ENCODE assay signal across 8 mouse cellular contexts in the genomic region with DNA sequence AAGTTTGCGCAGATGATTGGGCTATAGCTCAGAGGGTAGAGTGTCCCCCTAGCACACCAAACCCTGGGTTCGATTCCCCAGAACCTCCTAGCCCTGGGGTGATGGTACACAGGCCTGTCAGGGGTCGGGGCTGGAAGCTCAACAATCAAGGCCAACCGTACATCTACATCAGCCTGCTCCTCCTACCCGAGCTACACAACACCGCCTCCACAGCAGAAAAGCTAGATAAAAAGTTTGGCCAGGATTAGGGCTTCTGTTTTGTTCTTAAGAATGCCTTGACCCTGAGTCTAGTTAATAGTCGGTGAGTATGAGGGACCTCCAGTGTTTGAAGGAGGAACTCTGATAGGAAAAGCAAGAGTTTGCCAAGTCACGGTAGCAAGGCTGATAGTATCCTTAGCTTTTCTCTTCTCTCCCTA. TPM values are rescaled to one million over a fixed set of nuclear protein-coding genes. Genes with fewer than 3 reads are reported as not detected.
DNase-seq lines count a peak whose midpoint lies in the region; ATAC-seq lines count a peak whose summit lies in the region.

No protein-coding gene starts in this region.

- no peak for DNase-seq in kidney, postnatal 25 days
- DNase-seq in ZHBTc4 (ENCODE audit: low read depth, low spot score) = peak; percentile 23
- DNase-seq in midbrain, embryonic 11.5 days (ENCODE audit: low spot score, missing footprints) = no peak
- DNase-seq in right cerebral cortex, postnatal 25 days = no peak
- no peak for DNase-seq in gastrocnemius, postnatal 10 days

- peak overlapping the region; percentile 95 for H3K4me3 ChIP-seq in kidney, embryonic 14.5 days (ENCODE audit: low read length)
- H3K4me3 ChIP-seq in forebrain, embryonic 16.5 days (replicated peaks; ENCODE audit: low read length) = peak overlapping the region; percentile 92
- H3K4me3 ChIP-seq in midbrain, embryonic 11.5 days (ENCODE audit: low read depth, low read length) = peak overlapping the region; percentile 60

- H3K4me2 ChIP-seq in kidney, embryonic 14.5 days (replicated peaks; ENCODE audit: low read depth, low read length) = peak overlapping the region; percentile 61
- peak overlapping the region; percentile 80 for H3K4me2 ChIP-seq in forebrain, embryonic 16.5 days (ENCODE audit: low read length)
- peak overlapping the region; percentile 78 for H3K4me2 ChIP-seq in midbrain, embryonic 11.5 days

- WGBS in kidney, embryonic 14.5 days = 24% methylated on average over 8 of the region's 8 CpGs
- WGBS in forebrain, embryonic 16.5 days = 28% methylated on average over 8 of the region's 8 CpGs
- WGBS in midbrain, embryonic 11.5 days = 35% methylated on average over 8 of the region's 8 CpGs

- H3K27me3 ChIP-seq in kidney, embryonic 14.5 days (ENCODE audit: control insufficient read depth, insufficient read depth, low read length) = no peaks in the 10 kb centered on the region
- no peaks in the 10 kb centered on the region; the same call in 1 of the 2 replicates for H3K27me3 ChIP-seq in forebrain, embryonic 16.5 days (replicated peaks; ENCODE audit: control insufficient read depth, insufficient read depth, low read length)
- H3K27me3 ChIP-seq in midbrain, embryonic 11.5 days (ENCODE audit: control insufficient read depth, insufficient read depth, low read length) = no peaks in the 10 kb centered on the region

- H3K9me3 ChIP-seq in kidney, embryonic 14.5 days (ENCODE audit: control insufficient read depth, low read length) = no peaks in the 10 kb centered on the region
- no peaks in the 10 kb centered on the region for H3K9me3 ChIP-seq in forebrain, embryonic 16.5 days (ENCODE audit: control insufficient read depth, low read length)
- H3K9me3 ChIP-seq in midbrain, embryonic 11.5 days (ENCODE audit: control insufficient read depth, low read length) = no peaks in the 10 kb centered on the region

- peak overlapping the region; percentile 96; the same call in 1 of the 2 replicates for H3K27ac ChIP-seq in kidney, embryonic 14.5 days (ENCODE audit: low read depth, low read length)
- peak overlapping the region; percentile 97 for H3K27ac ChIP-seq in forebrain, embryonic 16.5 days (ENCODE audit: low read length)
- H3K27ac ChIP-seq in midbrain, embryonic 11.5 days (ENCODE audit: low read depth, low read length) = no peak overlapping the region

- H3K4me1 ChIP-seq in kidney, embryonic 14.5 days (ENCODE audit: control insufficient read depth, insufficient read depth, low read length) = peaks cover 6% of the 10 kb centered on the region
- peaks cover 12% of the 10 kb centered on the region for H3K4me1 ChIP-seq in forebrain, embryonic 16.5 days (replicated peaks; ENCODE audit: control insufficient read depth, insufficient read depth, low read length)
- peaks cover 7% of the 10 kb centered on the region for H3K4me1 ChIP-seq in midbrain, embryonic 11.5 days (ENCODE audit: control insufficient read depth, insufficient read depth, low read length)

- peak; percentile 1; the same call in 1 of the 2 replicates for ATAC-seq in kidney, embryonic 14.5 days (ENCODE audit: low FRiP score, low TSS enrichment)
- ATAC-seq in forebrain, embryonic 16.5 days = peak; percentile 1; the same call in 1 of the 2 replicates
- peak; percentile 20 for ATAC-seq in midbrain, embryonic 11.5 days (ENCODE audit: low FRiP score)
- no peak for ATAC-seq in activated CD4-positive, CD25-positive, alpha-beta regulatory T cell, adult 4 months

- H3K9ac ChIP-seq in kidney, embryonic 14.5 days (ENCODE audit: low read depth, low read length) = peak overlapping the region; percentile 97
- peak overlapping the region; percentile 96 for H3K9ac ChIP-seq in forebrain, embryonic 16.5 days (replicated peaks; ENCODE audit: low read depth, low read length)
- peak overlapping the region; percentile 95 for H3K9ac ChIP-seq in midbrain, embryonic 11.5 days (ENCODE audit: low read length)

- peaks cover 27% of the 10 kb centered on the region for H3K36me3 ChIP-seq in kidney, embryonic 14.5 days (ENCODE audit: control insufficient read depth, insufficient read depth, low read length)
- H3K36me3 ChIP-seq in forebrain, embryonic 16.5 days (ENCODE audit: control insufficient read depth, insufficient read depth) = peaks cover 8% of the 10 kb centered on the region; the same call in 1 of the 2 replicates
- no peaks in the 10 kb centered on the region; the same call in 1 of the 2 replicates for H3K36me3 ChIP-seq in midbrain, embryonic 11.5 days (ENCODE audit: control insufficient read depth, insufficient read depth, low read length)

RNA-seq across cellular contexts. Expression of a gene that starts 1.5 kb away (rescaled TPM):
- polyA plus RNA-seq in kidney, embryonic 14.5 days (2014; fragmentation: Nextera tagmentation; extraction: Ambion mirVana) = 73.2 and 110 TPM in 2 replicates
- polyA plus RNA-seq in forebrain, embryonic 16.5 days (2015; fragmentation: Nextera tagmentation; extraction: Ambion mirVana) = 73.7 and 80.4 TPM in 2 replicates
- 85.1 and 91.8 TPM in 2 replicates for polyA plus RNA-seq in midbrain, embryonic 11.5 days (2014; fragmentation: Nextera tagmentation; extraction: Ambion mirVana)
- 10 to 100 TPM; 50.9 to 69.5 TPM for polyA plus RNA-seq in activated CD4-positive, CD25-positive, alpha-beta regulatory T cell, adult 4 months (2017; shearing (Covaris generic))
- total RNA-seq in gastrocnemius, postnatal 10 days (2021) = 10 to 100 TPM; 42.3 to 59.6 TPM

RNA-seq across cellular contexts. Expression of a gene that starts 7.5 kb away (rescaled TPM):
- 0.12 and 0.24 TPM in 2 replicates for polyA plus RNA-seq in kidney, embryonic 14.5 days (2014; fragmentation: Nextera tagmentation; extraction: Ambion mirVana)
- 124 and 229 TPM in 2 replicates for polyA plus RNA-seq in forebrain, embryonic 16.5 days (2015; fragmentation: Nextera tagmentation; extraction: Ambion mirVana)
- polyA plus RNA-seq in midbrain, embryonic 11.5 days (2014; fragmentation: Nextera tagmentation; extraction: Ambion mirVana) = 20.1 and 20.6 TPM in 2 replicates
- polyA plus RNA-seq in activated CD4-positive, CD25-positive, alpha-beta regulatory T cell, adult 4 months (2017; shearing (Covaris generic)) = not detected
- under 1 TPM; 0.14 to 0.45 TPM for total RNA-seq in gastrocnemius, postnatal 10 days (2021)

Comparison
In these comparisons a context has a peak if more than half of its experiments do, and no peak if none do; other contexts are left out.
1. RNA of a gene that starts 7.5 kb away (polyA plus RNA-seq): 124 to 229 TPM in forebrain, embryonic 16.5 days and 20.1 to 20.6 TPM in midbrain, embryonic 11.5 days; 0.12 to 0.24 TPM in kidney, embryonic 14.5 days and not detected in activated CD4-positive, CD25-positive, alpha-beta regulatory T cell, adult 4 months; every median in the first group is over 10 times any median in the second.
2. Peak in every context shown above with its lines, with median percentiles within 50 percentile points of each other: H3K4me2 ChIP-seq, H3K4me3 ChIP-seq and H3K9ac ChIP-seq.